Mouse (Mus musculus): ENCODE results near the gene Cdk5r1. TPM values are rescaled to one million over a fixed set of nuclear protein-coding genes. Genes with fewer than 3 reads are reported as not detected.

The Cdk5r1 gene
- total and polyA plus RNA-seq, 3 experiments: 2.8 to 23.3 (median 3.5) TPM

GRCm38 (mm10) chr11:80506483-80506882 is 29.7 kb downstream of the Cdk5r1 start:
- H3K27ac ChIP-seq (ENCODE audit: insufficient read depth, low read depth): peak overlapping the region; percentile 26; the same call in 1 of the 2 replicates
- H3K9ac ChIP-seq (ENCODE audit: insufficient read depth, low read depth): no peak overlapping the region
- in situ Hi-C loops (cut with MboI; ENCODE audit: low pct_ligation_motif_present, low pct_unique_long_range_greater_than_20kb, low sequenced_read_pairs) (loop anchor here (5.0 kb wide), 1 partner anchor 56 kb away; no protein-coding TSS in a partner anchor), dilution Hi-C loops (cut with MboI; ENCODE audit: extremely low pct_ligation_motif_present, extremely low pct_unique_long_range_greater_than_20kb, low sequenced_read_pairs) (no loop called here)
- H3K27me3 ChIP-seq (replicated peaks): no peaks in the 10 kb centered on the region
- TF ChIP-seq KAT2A (IDR thresholded peaks at IDR 0.05; ENCODE audit: insufficient replicate concordance, low read length): no peak
- 0 out of 2 replicates have a peak, but pooled peaks have one; percentile 20 for TF ChIP-seq MXI1 (IDR thresholded peaks at IDR 0.05; ENCODE audit: low read depth, low read length)
- 0 out of 2 replicates have a peak, but pooled peaks have one; percentile 5 for TF ChIP-seq TCF12 (IDR thresholded peaks at IDR 0.05; ENCODE audit: low read depth, low read length)
- 0 out of 2 replicates have a peak, but pooled peaks have one; percentile 46 for TF ChIP-seq RCOR1 (conservative IDR thresholded peaks at IDR 0.05; ENCODE audit: low read depth, low read length)
- TF ChIP-seq ETS1 (conservative IDR thresholded peaks at IDR 0.05; ENCODE audit: low read depth, low read length): no peak; the same call in 1 of the 2 replicates
- TF ChIP-seq POLR2AphosphoS2 (IDR thresholded peaks at IDR 0.05; ENCODE audit: low read depth, low read length): no peak
- TF ChIP-seq MEF2A (IDR thresholded peaks at IDR 0.05; ENCODE audit: borderline replicate concordance, low read depth, low read length): 0 out of 2 replicates have a peak, but pooled peaks have one; percentile 9
- peak in 1 of 2 experiments; percentile 28; a peak in 2 of 4 replicates for TF ChIP-seq CTCF (conservative IDR thresholded peaks at IDR 0.05 in 1 of 2, IDR thresholded peaks at IDR 0.05 in 1 of 2; ENCODE audit: low read depth in 2 of 2, low read length in 2 of 2)
- TF ChIP-seq BHLHE40 (IDR thresholded peaks at IDR 0.05; ENCODE audit: low read depth, low read length): peak; percentile 48; the same call in 1 of the 2 replicates
- peak; percentile 68 for TF ChIP-seq EP300 (IDR thresholded peaks at IDR 0.05; ENCODE audit: low read length)
- TF ChIP-seq E2F4 (IDR thresholded peaks at IDR 0.05; ENCODE audit: insufficient replicate concordance, low read depth, low read length): no peak
- TF ChIP-seq JUN (IDR thresholded peaks at IDR 0.05; ENCODE audit: insufficient read depth, low read depth, low read length): 0 out of 2 replicates have a peak, but pooled peaks have one; percentile 13
- TF ChIP-seq CHD2 (IDR thresholded peaks at IDR 0.05; ENCODE audit: low read length): no peak
- no peak for TF ChIP-seq HCFC1 (IDR thresholded peaks at IDR 0.05; ENCODE audit: low read depth, low read length)
- TF ChIP-seq MAX (IDR thresholded peaks at IDR 0.05; ENCODE audit: low read length): peak; percentile 18; the same call in 1 of the 2 replicates
- no peak for TF ChIP-seq UBTF (IDR thresholded peaks at IDR 0.05; ENCODE audit: low read depth, low read length)
- TF ChIP-seq IRF4 (IDR thresholded peaks at IDR 0.05; ENCODE audit: low read depth, low read length): peak; percentile 71
- DNase-seq (ENCODE audit: extremely low read depth): no peak
- peaks cover 14% of the 10 kb centered on the region for H3K9me3 ChIP-seq (replicated peaks; ENCODE audit: low read length)
- H3K4me1 ChIP-seq (ENCODE audit: control insufficient read depth in 1 of 2, insufficient read depth in 2 of 2): peaks cover 44 to 93% of the 10 kb centered on the region in 2 experiments
- H3K79me2 ChIP-seq (replicated peaks; ENCODE audit: control insufficient read depth, extremely low read depth, insufficient read depth, poor library complexity, severe bottlenecking): no peaks in the 10 kb centered on the region
- no peak overlapping the region for H3K4me2 ChIP-seq (ENCODE audit: insufficient read depth, low read depth, poor library complexity, severe bottlenecking)
- H3K4me3 ChIP-seq (replicated peaks in 1 of 3; ENCODE audit: low read depth in 2 of 3, low read length in 2 of 3, poor library complexity in 1 of 3): no peak overlapping the region
- peaks cover 0 to 6% of the 10 kb centered on the region in 2 experiments for H3K36me3 ChIP-seq (replicated peaks in 1 of 2; ENCODE audit: control insufficient read depth in 1 of 2, insufficient read depth in 1 of 2, low read length in 1 of 2)

DNA sequence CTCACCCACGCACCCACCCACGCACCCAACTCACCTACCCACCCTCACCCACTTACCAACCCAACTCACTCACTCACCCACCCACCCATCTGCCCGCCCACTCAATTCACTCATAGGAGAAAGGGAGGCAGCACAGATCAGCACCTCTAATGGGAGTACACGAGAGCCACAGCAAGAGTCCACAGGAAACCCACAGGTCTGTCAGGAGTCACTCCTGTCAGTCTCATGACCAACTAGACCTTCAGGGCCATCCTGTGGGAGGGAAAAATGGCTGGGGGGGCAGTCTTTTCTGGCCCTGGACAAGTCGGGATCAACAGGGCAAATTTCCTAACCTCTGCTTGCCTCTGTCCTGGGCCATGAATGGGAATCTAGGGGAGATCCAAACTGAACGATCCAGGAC is 31.0 kb downstream of the Cdk5r1 start:
- Histone ChIP-seq H3K4me2 (ENCODE audit: insufficient read depth, low read depth, poor library complexity, severe bottlenecking) (peak overlapping the region; percentile 84), H3K4me1 (ENCODE audit: control insufficient read depth in 1 of 2, insufficient read depth in 2 of 2) (peaks cover 51 to 96% of the 10 kb centered on the region in 2 experiments), H3K79me2 (replicated peaks; ENCODE audit: control insufficient read depth, extremely low read depth, insufficient read depth, poor library complexity, severe bottlenecking) (no peaks in the 10 kb centered on the region), H3K27me3 (replicated peaks) (no peaks in the 10 kb centered on the region), H3K4me3 (replicated peaks in 1 of 3; ENCODE audit: low read depth in 2 of 3, low read length in 2 of 3, poor library complexity in 1 of 3) (peak overlapping the region in 2 of 3 experiments; percentile 22 to 28), H3K36me3 (replicated peaks in 1 of 2; ENCODE audit: control insufficient read depth in 1 of 2, insufficient read depth in 1 of 2, low read length in 1 of 2) (peaks cover 0 to 6% of the 10 kb centered on the region in 2 experiments), H3K27ac (ENCODE audit: insufficient read depth, low read depth) (peak overlapping the region; percentile 94), H3K9me3 (replicated peaks; ENCODE audit: low read length) (peaks cover 15% of the 10 kb centered on the region), H3K9ac (ENCODE audit: insufficient read depth, low read depth) (peak overlapping the region; percentile 11)
- dilution Hi-C loops (cut with MboI; ENCODE audit: extremely low pct_ligation_motif_present, extremely low pct_unique_long_range_greater_than_20kb, low sequenced_read_pairs) (no loop called here), in situ Hi-C loops (cut with MboI; ENCODE audit: low pct_ligation_motif_present, low pct_unique_long_range_greater_than_20kb, low sequenced_read_pairs) (loop anchor here (5.0 kb wide), 1 partner anchor 55 kb away; no protein-coding TSS in a partner anchor)
- DNase-seq (ENCODE audit: extremely low read depth): no peak
- TF ChIP-seq EP300 (IDR thresholded peaks at IDR 0.05; ENCODE audit: low read length): no peak
- TF ChIP-seq IRF4 (IDR thresholded peaks at IDR 0.05; ENCODE audit: low read depth, low read length): no peak
- TF ChIP-seq RCOR1 (conservative IDR thresholded peaks at IDR 0.05; ENCODE audit: low read depth, low read length): no peak
- TF ChIP-seq NELFE (IDR thresholded peaks at IDR 0.05; ENCODE audit: low read depth, low read length): no peak
- no peak for TF ChIP-seq POLR2A (IDR thresholded peaks at IDR 0.05; ENCODE audit: low read depth, low read length)
- TF ChIP-seq MXI1 (IDR thresholded peaks at IDR 0.05; ENCODE audit: low read depth, low read length): no peak
- TF ChIP-seq JUND (conservative IDR thresholded peaks at IDR 0.05; ENCODE audit: low read depth, low read length): no peak
- no peak for TF ChIP-seq USF2 (conservative IDR thresholded peaks at IDR 0.05; ENCODE audit: low read depth, low read length)
- no peak for TF ChIP-seq SMC3 (IDR thresholded peaks at IDR 0.05; ENCODE audit: low read depth, low read length)
- no peak for TF ChIP-seq JUN (IDR thresholded peaks at IDR 0.05; ENCODE audit: insufficient read depth, low read depth, low read length)
- TF ChIP-seq NRF1 (IDR thresholded peaks at IDR 0.05; ENCODE audit: low read depth, low read length): no peak
- TF ChIP-seq RAD21 (IDR thresholded peaks at IDR 0.05; ENCODE audit: low read depth, low read length): no peak
- no peak for TF ChIP-seq POLR2AphosphoS2 (IDR thresholded peaks at IDR 0.05; ENCODE audit: low read depth, low read length)
- TF ChIP-seq UBTF (IDR thresholded peaks at IDR 0.05; ENCODE audit: low read depth, low read length): no peak
- TF ChIP-seq ZMIZ1 (IDR thresholded peaks at IDR 0.05; ENCODE audit: low read depth, low read length): no peak
- TF ChIP-seq BHLHE40 (IDR thresholded peaks at IDR 0.05; ENCODE audit: low read depth, low read length): no peak
